Mouse (Mus musculus) liver, embryonic 14.5 days (tissue): ENCODE data around the gene Rbfox1. TPM values are rescaled to one million over a fixed set of nuclear protein-coding genes. Genes with fewer than 3 reads are reported as not detected.

ENCODE experiments used
- ATAC-seq: fragments of 200-750 bp; cut with Nextera tagmentation; 2 replicates; pipeline ENCODE4 v1.8.0; 2017; ENCODE audit warnings: moderate number of reproducible peaks, mild to moderate bottlenecking, moderate library complexity; ENCODE audit not compliant: insufficient read depth
- DNase-seq, 3 experiments: peaks; one replicate each; pipeline ENCODE4 v3.0.0-alpha.2; 2012 to 2013; ENCODE audit warnings: low read depth in 3 of 3, low spot score in 3 of 3
- H3K27ac ChIP-seq: fragments of 300-500 bp; sonication (generic); 2 replicates; pipeline ENCODE4 v1.5.1; 2014; ENCODE audit warnings: moderate library complexity, mild to moderate bottlenecking, control low read depth, inconsistent platforms
- H3K27me3 ChIP-seq: fragments of 300-500 bp; sonication (generic); 2 replicates; pipeline ENCODE4 v1.6.1; 2014; ENCODE audit warnings: mild to moderate bottlenecking, low read length, moderate library complexity; ENCODE audit not compliant: control insufficient read depth, insufficient read depth
- H3K36me3 ChIP-seq: fragments of 300-500 bp; sonication (generic); replicated peaks from 2 replicates; pipeline ENCODE4 v1.6.1; 2014; ENCODE audit warnings: low read depth; ENCODE audit not compliant: control insufficient read depth, insufficient read depth
- H3K4me1 ChIP-seq, 2 experiments: fragments of 200-500 bp in 1 of 2; fragments of 300-500 bp in 1 of 2; sonication (generic) in 1 of 2; replicated peaks; 2 replicates each; pipeline ENCODE4 v1.6.1; 2012 to 2014; ENCODE audit warnings: antibody characterized with exemption in 1 of 2, inconsistent platforms in 1 of 2, low read length in 1 of 2; ENCODE audit not compliant: control insufficient read depth in 2 of 2, insufficient read depth in 2 of 2
- H3K4me2 ChIP-seq: fragments of 300-500 bp; sonication (generic); 2 replicates; pipeline ENCODE4 v1.6.1; 2014; ENCODE audit warnings: low read depth, mild to moderate bottlenecking, control low read depth, moderate library complexity
- H3K4me3 ChIP-seq, 2 experiments: fragments of 200-500 bp in 1 of 2; fragments of 300-500 bp in 1 of 2; sonication (generic) in 1 of 2; 2 replicates each; pipeline ENCODE4 v1.5.1; 2012 to 2014; ENCODE audit warnings: low read depth in 2 of 2, low read length in 2 of 2, mild to moderate bottlenecking in 2 of 2, control low read depth in 1 of 2, inconsistent platforms in 1 of 2, moderate library complexity in 1 of 2; ENCODE audit not compliant: insufficient read depth in 1 of 2
- H3K9ac ChIP-seq: fragments of 300-500 bp; sonication (generic); replicated peaks from 2 replicates; pipeline ENCODE4 v1.6.1; 2014; ENCODE audit warnings: mild to moderate bottlenecking, control low read depth, moderate library complexity
- H3K9me3 ChIP-seq: fragments of 300-500 bp; sonication (generic); 2 replicates; pipeline ENCODE4 v1.6.1; 2016; ENCODE audit warnings: low read length, mixed read lengths; ENCODE audit not compliant: control insufficient read depth
- CTCF ChIP-seq: IDR thresholded peaks from 2 replicates; pipeline ENCODE4 v1.5.1; 2016; ENCODE audit warnings: antibody characterized with exemption, low read depth, control low read depth
- EP300 ChIP-seq: IDR thresholded peaks from 2 replicates; pipeline ENCODE4 v1.6.1; 2016; ENCODE audit warnings: antibody characterized with exemption, low read depth
- WGBS: fragments of 180-500 bp; shearing (Covaris S2); extraction: QIAGEN DNeasy Blood & Tissue Kit; methylation state at CpG from one replicate; pipeline ENCODE4 v1.1.7; 2014; ENCODE audit not compliant: insufficient replicate concordance; 5-methylcytosine and 5-hydroxymethylcytosine counted together
- polyA plus RNA-seq, 2 experiments: library from polyadenylated mRNA; depleted of rRNA in 1 of 2; stranded (reverse) in 1 of 2; unstranded in 1 of 2; fragments of >200 nt; fragmentation: Nextera tagmentation in 1 of 2; extraction: Ambion mirVana in 1 of 2; gene quantifications; 2 replicates each; pipeline versions ENCODE4 v1.2.1 to v1.2.3; 2012 to 2014

Rbfox1 gene
- polyA plus RNA-seq, 2 experiments: 0.02 TPM; not detected in 1

DNA sequence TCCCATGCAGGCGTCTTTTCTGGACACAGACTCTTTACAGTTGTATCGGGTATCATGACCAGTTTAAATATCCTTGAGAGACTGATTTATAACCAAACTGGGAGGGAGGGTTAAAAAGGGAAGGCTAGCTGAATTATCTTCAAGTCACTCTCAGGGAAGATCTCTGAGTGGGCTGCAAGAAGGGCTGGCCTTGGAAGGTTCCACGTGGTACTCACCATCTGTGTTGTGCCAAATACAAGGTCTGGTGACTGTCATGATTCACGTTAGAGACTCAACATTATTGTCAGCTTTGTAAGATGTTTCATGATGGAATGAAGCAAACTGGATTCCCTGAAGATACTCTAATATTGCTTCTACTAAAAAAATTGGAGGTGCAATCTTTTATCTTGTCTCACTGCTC is 847.5 kb downstream of the Rbfox1 start:
- ATAC-seq: no peak
- no peak overlapping the region for H3K4me3 ChIP-seq
- no peak for TF ChIP-seq EP300
- TF ChIP-seq CTCF: no peak
- no peak overlapping the region for H3K27ac ChIP-seq
- no peaks in the 10 kb centered on the region for H3K36me3 ChIP-seq
- no peaks in the 10 kb centered on the region for H3K4me1 ChIP-seq
- no peaks in the 10 kb centered on the region for H3K9me3 ChIP-seq
- no peak overlapping the region for H3K9ac ChIP-seq
- H3K4me2 ChIP-seq: no peak overlapping the region
- WGBS: 49% methylated on average over 4 of the region's 4 CpGs
- H3K27me3 ChIP-seq: no peaks in the 10 kb centered on the region
- DNase-seq: no peak

DNA sequence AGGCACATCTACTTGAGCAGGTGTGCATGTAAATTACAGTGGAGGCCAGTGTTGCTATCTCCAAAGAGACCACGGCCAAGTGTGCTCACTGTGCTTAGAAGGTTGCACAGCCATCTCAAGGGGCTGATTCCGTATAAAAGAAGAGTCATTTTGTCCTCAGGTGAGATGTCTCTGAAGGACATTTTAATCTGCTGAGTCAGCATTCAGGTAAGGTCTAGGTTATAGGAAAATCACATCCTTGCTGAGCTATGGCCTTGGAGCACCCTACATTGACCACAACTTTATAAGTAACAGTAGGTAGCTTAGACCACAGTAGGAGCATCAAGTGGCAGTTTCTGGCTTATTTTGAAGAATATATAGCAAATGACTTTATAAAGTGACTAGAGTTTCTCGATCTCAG is 848.3 kb downstream of the Rbfox1 start:
- Histone ChIP-seq H3K27ac (no peak overlapping the region), H3K4me3 (no peak overlapping the region), H3K27me3 (no peaks in the 10 kb centered on the region), H3K4me2 (no peak overlapping the region), H3K9me3 (no peaks in the 10 kb centered on the region), H3K4me1 (no peaks in the 10 kb centered on the region), H3K9ac (no peak overlapping the region), H3K36me3 (no peaks in the 10 kb centered on the region)
- DNase-seq (no peak), ATAC-seq (no peak)
- WGBS: 55% methylated on average over 3 of the region's 3 CpGs
- TF ChIP-seq CTCF (no peak), EP300 (no peak)

DNA sequence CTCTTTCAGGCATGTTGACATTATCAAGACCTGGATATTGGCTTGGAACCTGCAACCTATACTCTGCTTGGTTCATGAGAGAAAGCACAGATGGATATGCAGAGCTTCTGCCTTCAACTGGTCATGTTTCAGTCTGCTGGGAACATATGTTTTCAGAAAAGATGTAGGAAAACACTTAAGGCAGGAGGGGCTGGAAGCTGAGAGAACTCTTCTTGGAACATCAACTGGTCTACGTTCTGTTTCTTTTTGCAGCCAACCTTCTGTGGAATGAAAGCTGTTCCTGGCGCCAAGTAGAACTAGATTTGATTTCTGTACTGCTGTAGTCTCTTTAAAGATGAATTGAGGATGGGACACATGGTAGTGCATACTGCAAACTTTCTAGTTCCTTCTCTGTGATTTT is 851.4 kb downstream of the Rbfox1 start:
- no peaks in the 10 kb centered on the region for H3K9me3 ChIP-seq
- TF ChIP-seq CTCF: no peak
- no peak for TF ChIP-seq EP300
- ATAC-seq: no peak
- H3K4me1 ChIP-seq: no peaks in the 10 kb centered on the region
- no peak overlapping the region for H3K27ac ChIP-seq
- H3K27me3 ChIP-seq: no peaks in the 10 kb centered on the region
- 62% methylated on average over 2 of the region's 2 CpGs for WGBS
- no peak overlapping the region for H3K4me2 ChIP-seq
- H3K9ac ChIP-seq: no peak overlapping the region
- no peak overlapping the region for H3K4me3 ChIP-seq
- H3K36me3 ChIP-seq: no peaks in the 10 kb centered on the region
- DNase-seq: no peak

DNA sequence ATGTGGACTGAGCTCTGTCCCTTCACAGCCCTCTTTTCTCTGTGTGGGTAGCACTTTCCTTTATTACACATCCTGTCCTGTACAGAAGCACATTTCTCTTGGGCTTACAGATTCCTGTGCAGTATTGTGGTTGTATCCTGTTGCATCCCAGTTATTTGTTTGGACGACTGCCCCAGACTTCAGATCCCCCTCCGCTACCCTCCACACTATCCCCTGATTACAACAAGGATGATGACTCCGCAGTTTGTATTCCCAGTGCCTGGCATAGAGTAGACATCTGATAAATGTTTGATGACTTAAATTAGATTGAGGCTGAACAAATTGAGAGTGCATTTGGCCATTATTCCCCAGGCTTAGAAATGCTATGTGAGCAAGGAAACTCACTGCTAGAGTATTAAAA is 851.8 kb downstream of the Rbfox1 start:
- Histone ChIP-seq H3K9me3 (no peaks in the 10 kb centered on the region), H3K27ac (no peak overlapping the region), H3K9ac (no peak overlapping the region), H3K4me3 (no peak overlapping the region), H3K27me3 (no peaks in the 10 kb centered on the region), H3K36me3 (no peaks in the 10 kb centered on the region), H3K4me2 (no peak overlapping the region), H3K4me1 (no peaks in the 10 kb centered on the region)
- ATAC-seq (no peak), DNase-seq (no peak)
- TF ChIP-seq EP300 (no peak), CTCF (no peak)
- 68% methylated on average over 3 of the region's 3 CpGs for WGBS

DNA sequence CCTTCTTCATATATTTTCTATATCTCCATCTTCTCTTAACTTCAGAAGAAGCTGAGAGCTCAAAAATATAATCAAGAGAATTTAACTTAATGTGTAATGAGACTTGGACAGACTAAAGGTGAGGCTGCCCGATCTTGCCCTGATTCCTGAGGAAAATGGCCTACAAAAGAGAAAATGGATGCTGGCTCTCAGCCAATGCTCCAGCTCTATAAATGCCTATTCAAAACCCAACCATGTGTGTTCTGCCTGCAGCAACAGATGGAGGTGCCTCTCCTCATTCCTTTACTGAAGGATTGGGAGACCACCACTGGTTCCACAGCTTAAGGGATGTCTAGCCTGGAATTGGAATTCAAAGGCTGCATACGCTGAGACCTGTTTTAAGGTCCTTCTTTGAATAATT is 861.0 kb downstream of the Rbfox1 start:
- TF ChIP-seq CTCF: no peak
- TF ChIP-seq EP300: no peak
- H3K9me3 ChIP-seq: no peaks in the 10 kb centered on the region
- no peaks in the 10 kb centered on the region for H3K4me1 ChIP-seq
- no peak overlapping the region for H3K4me2 ChIP-seq
- no peaks in the 10 kb centered on the region for H3K36me3 ChIP-seq
- H3K27me3 ChIP-seq: no peaks in the 10 kb centered on the region
- no peak overlapping the region for H3K4me3 ChIP-seq
- H3K27ac ChIP-seq: no peak overlapping the region
- WGBS: 59% methylated on average over 2 of the region's 2 CpGs
- ATAC-seq (no peak), DNase-seq (no peak)
- no peak overlapping the region for H3K9ac ChIP-seq
